In genomic region chr19:57439296-57439695, GRCm38 (mm10) we compare ENCODE assay signal across 18 mouse cellular contexts.
"Had no signal": no experiment of that assay in that cellular context is flagged by ENCODE, and none has a peak within 500 bp of the region (broad histone marks: within the 10 kb centered on the region; RNA-seq: fewer than 3 reads in every experiment).

No protein-coding gene starts in this region.

- H3K27me3 ChIP-seq: lung, embryonic 15.5 days; midbrain, embryonic 12.5 days; neural tube, embryonic 12.5 days had no signal

- DNase-seq: liver, postnatal 0 days; lung, adult 2 months; lung, postnatal 14 days; lung, postnatal 36 days; midbrain, embryonic 14.5 days; right cerebral cortex, adult 18-20 months; right cerebral cortex, postnatal 25 days; right cerebral cortex, postnatal 4 days; spleen, adult 18-20 months; thymus, adult 18-20 months; thymus, postnatal 14 days; thymus, postnatal 36 days had no signal

- H3K4me3 ChIP-seq: lung, embryonic 15.5 days; midbrain, embryonic 10.5 days; midbrain, embryonic 12.5 days; neural tube, embryonic 12.5 days had no signal

- H3K4me2 ChIP-seq: lung, embryonic 15.5 days; midbrain, embryonic 12.5 days; neural tube, embryonic 12.5 days had no signal

- ATAC-seq: liver, postnatal 0 days; lung, postnatal 0 days; midbrain, embryonic 16.5 days had no signal

- H3K36me3 ChIP-seq: lung, embryonic 15.5 days; midbrain, embryonic 10.5 days; midbrain, embryonic 12.5 days; neural tube, embryonic 12.5 days had no signal
